Mouse (Mus musculus): ENCODE measurements at regions not wholly inside any gene's neighbourhood (a gene's known extent, or its start where the extent isn't known, plus 50 kb on each side); places are given as distances from the start of the nearest gene placed in this dataset.
A peak's percentile ranks its signal among the peaks of the same experiment; 100 is the strongest.

GRCm38 (mm10) chr4:125289709-125290108 is 162.1 kb upstream of the Zc3h12a start:
- ATAC-seq (ENCODE audit: low FRiP score, low read depth) = no peak
- Histone ChIP-seq H3K27ac (no peak overlapping the region), H3K4me2 (replicated peaks) (no peak overlapping the region), H3K9ac (no peak overlapping the region), H3K4me1 (0 out of 2 replicates have a peak, but pooled peaks cover 5% of the 10 kb centered on the region), H3K4me3 (no peak overlapping the region), H3K27me3 (0 out of 2 replicates have a peak, but pooled peaks cover 4% of the 10 kb centered on the region), H3K9me3 (no peaks in the 10 kb centered on the region), H3K36me3 (no peaks in the 10 kb centered on the region)
- 13% methylated on average over 1 of the region's 1 CpGs for WGBS

GRCm38 (mm10) chr4:125289031-125289449 is 161.4 kb upstream of the Zc3h12a start:
- no peak overlapping the region for H3K4me3 ChIP-seq
- ATAC-seq (ENCODE audit: low FRiP score, low read depth) = no peak
- 42% methylated on average over 6 of the region's 6 CpGs for WGBS

GRCm38 (mm10) chr4:125282974-125283319 is 155.3 kb upstream of the Zc3h12a start:
- no peak overlapping the region for H3K4me3 ChIP-seq
- no peak overlapping the region for H3K4me2 ChIP-seq (replicated peaks)
- 27% methylated on average over 8 of the region's 8 CpGs for WGBS
- H3K27me3 ChIP-seq = peaks cover 46% of the 10 kb centered on the region
- H3K9ac ChIP-seq = no peak overlapping the region
- no peaks in the 10 kb centered on the region for H3K9me3 ChIP-seq
- no peak overlapping the region for H3K27ac ChIP-seq
- H3K4me1 ChIP-seq = no peaks in the 10 kb centered on the region
- ATAC-seq (ENCODE audit: low FRiP score, low read depth) = no peak
- H3K36me3 ChIP-seq = no peaks in the 10 kb centered on the region

More at GRCm38 (mm10) chr4:125289031-125289449, 161.4 kb upstream of the Zc3h12a start:
- no peak overlapping the region for H3K9ac ChIP-seq
- no peak overlapping the region for H3K27ac ChIP-seq
- H3K4me1 ChIP-seq = 0 out of 2 replicates have a peak, but pooled peaks cover 5% of the 10 kb centered on the region
- no peaks in the 10 kb centered on the region for H3K9me3 ChIP-seq
- H3K4me2 ChIP-seq (replicated peaks) = no peak overlapping the region
- peaks cover 9% of the 10 kb centered on the region; the same call in 1 of the 2 replicates for H3K27me3 ChIP-seq
- no peaks in the 10 kb centered on the region for H3K36me3 ChIP-seq

DNA sequence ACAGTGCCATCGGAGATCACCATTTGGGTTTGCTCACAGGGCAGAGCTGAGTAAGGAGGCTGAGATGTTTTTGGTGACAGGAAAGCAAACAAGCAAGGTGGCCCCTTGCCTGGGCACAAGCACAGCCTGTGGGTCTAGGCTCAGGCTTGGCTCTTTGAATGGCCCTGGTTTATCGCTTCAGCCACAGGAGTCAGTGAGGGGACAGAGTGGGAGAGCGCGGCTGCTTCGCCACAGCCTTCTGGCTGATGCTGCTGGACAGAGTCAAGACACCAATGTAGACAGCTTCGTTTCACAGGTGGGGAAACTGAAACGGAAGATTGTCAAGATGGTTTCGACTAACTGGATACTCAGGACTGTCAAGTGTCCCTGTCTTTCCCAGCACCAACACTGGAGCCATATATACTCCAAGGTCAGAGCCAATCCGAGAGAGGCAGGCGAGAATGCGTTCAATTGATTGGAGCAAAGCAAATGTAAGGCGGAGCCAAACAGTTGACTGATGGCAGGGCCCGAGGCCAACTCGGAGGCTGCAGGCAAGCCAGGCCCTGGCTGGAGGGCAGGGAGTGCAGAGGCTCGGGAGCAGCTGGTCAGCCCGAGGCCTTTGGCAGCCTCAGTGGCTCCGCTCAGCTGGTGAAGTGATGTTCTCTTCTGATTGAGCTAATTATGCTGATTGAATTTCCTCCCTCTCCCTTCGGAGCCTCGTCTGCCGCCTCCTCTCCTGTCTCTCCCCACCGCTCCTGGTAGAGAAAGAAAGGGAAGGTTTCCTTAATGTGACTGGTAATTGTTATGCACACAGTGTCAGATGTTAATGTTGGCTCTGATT is 154.7 kb upstream of the Zc3h12a start:
- WGBS = 13% methylated on average over 21 of the region's 21 CpGs
- no peak overlapping the region for H3K9ac ChIP-seq
- peaks cover 52% of the 10 kb centered on the region for H3K27me3 ChIP-seq
- no peaks in the 10 kb centered on the region for H3K4me1 ChIP-seq
- 0 out of 2 replicates have a peak, but pooled peaks have one; percentile 57 for ATAC-seq (ENCODE audit: low FRiP score, low read depth)
- H3K4me2 ChIP-seq (replicated peaks) = peak overlapping the region; percentile 31; the same call in 1 of the 2 replicates
- no peaks in the 10 kb centered on the region for H3K9me3 ChIP-seq
- H3K27ac ChIP-seq = no peak overlapping the region
- H3K4me3 ChIP-seq = no peak overlapping the region
- no peaks in the 10 kb centered on the region for H3K36me3 ChIP-seq

- Histone ChIP-seq H3K4me2 (replicated peaks) (no peak overlapping the region), H3K27me3 (peaks cover 81% of the 10 kb centered on the region), H3K4me1 (no peaks in the 10 kb centered on the region), H3K27ac (no peak overlapping the region), H3K9ac (no peak overlapping the region), H3K4me3 (no peak overlapping the region), H3K36me3 (no peaks in the 10 kb centered on the region), H3K9me3 (no peaks in the 10 kb centered on the region)
- ATAC-seq (ENCODE audit: low FRiP score, low read depth) = no peak
- 41% methylated on average over 7 of the region's 7 CpGs for WGBS
Measured at GRCm38 (mm10) chr4:125279165-125279564, 151.5 kb upstream of the Zc3h12a start.

GRCm38 (mm10) chr4:125276861-125277260 is 149.2 kb upstream of the Zc3h12a start:
- Histone ChIP-seq H3K9me3 (no peaks in the 10 kb centered on the region), H3K27me3 (peaks cover 80% of the 10 kb centered on the region), H3K27ac (no peak overlapping the region), H3K4me2 (replicated peaks) (no peak overlapping the region), H3K36me3 (no peaks in the 10 kb centered on the region), H3K4me1 (no peaks in the 10 kb centered on the region), H3K9ac (no peak overlapping the region), H3K4me3 (no peak overlapping the region)
- WGBS = 77% methylated on average over 6 of the region's 6 CpGs
- ATAC-seq (ENCODE audit: low FRiP score, low read depth) = no peak

DNA sequence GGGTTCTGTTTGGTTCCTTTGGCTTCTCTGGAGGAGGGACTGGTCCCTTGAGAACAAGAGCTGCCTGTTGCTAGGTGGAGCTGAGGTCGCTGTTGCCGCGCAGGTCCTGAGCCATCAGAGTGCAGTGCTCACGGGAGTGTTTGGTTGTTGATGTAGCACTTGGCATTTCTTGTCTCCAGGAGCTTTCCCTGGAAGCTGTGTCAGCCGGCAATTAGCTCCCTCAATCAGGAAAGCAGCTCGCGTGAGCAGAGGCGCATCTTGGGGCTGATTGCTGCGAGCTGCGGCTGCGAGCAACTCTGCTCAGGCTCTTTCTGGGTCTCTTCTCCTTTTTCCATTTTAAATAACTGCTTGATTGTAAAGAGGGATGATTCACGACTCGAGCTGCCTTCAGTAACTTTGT is 147.6 kb upstream of the Zc3h12a start:
- no peak overlapping the region for H3K27ac ChIP-seq
- no peaks in the 10 kb centered on the region for H3K4me1 ChIP-seq
- no peak overlapping the region for H3K4me3 ChIP-seq
- ATAC-seq (ENCODE audit: low FRiP score, low read depth) = no peak
- H3K36me3 ChIP-seq = no peaks in the 10 kb centered on the region
- WGBS = under 1% methylated on average over 13 of the region's 13 CpGs
- H3K9ac ChIP-seq = no peak overlapping the region
- H3K4me2 ChIP-seq (replicated peaks) = no peak overlapping the region
- H3K27me3 ChIP-seq = peaks cover 78% of the 10 kb centered on the region
- no peaks in the 10 kb centered on the region for H3K9me3 ChIP-seq

DNA sequence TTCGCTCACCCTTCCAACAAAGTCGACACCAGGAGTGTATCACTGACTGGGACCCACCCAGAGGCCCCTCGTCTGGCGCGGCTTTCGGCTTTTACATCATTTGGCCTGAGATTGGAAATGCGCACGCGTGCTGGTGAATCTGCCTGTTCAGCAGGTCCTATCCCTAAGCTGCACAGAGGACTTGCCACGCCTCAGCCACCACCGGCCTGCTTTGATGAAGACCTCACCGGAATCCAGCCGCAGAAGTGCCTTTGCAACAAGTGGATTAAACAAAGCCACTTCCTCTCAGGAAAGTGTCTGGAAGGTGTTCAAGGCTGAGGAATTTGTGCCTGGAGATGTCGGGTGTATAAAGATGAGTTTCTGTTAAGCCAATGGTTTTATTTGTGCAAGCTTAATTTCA is 143.3 kb upstream of the Zc3h12a start:
- no peaks in the 10 kb centered on the region for H3K36me3 ChIP-seq
- no peak overlapping the region for H3K27ac ChIP-seq
- no peak for ATAC-seq (ENCODE audit: low FRiP score, low read depth)
- H3K27me3 ChIP-seq = peaks cover 78% of the 10 kb centered on the region
- no peak overlapping the region for H3K4me2 ChIP-seq (replicated peaks)
- no peaks in the 10 kb centered on the region for H3K4me1 ChIP-seq
- WGBS = 80% methylated on average over 14 of the region's 14 CpGs
- H3K9me3 ChIP-seq = no peaks in the 10 kb centered on the region
- H3K4me3 ChIP-seq = no peak overlapping the region
- H3K9ac ChIP-seq = no peak overlapping the region

- Histone ChIP-seq H3K9me3 (no peaks in the 10 kb centered on the region), H3K27me3 (peaks cover 72% of the 10 kb centered on the region), H3K27ac (no peak overlapping the region), H3K9ac (no peak overlapping the region), H3K4me2 (replicated peaks) (no peak overlapping the region), H3K4me3 (no peak overlapping the region), H3K4me1 (no peaks in the 10 kb centered on the region), H3K36me3 (no peaks in the 10 kb centered on the region)
- 54% methylated on average over 1 of the region's 1 CpGs for WGBS
- ATAC-seq (ENCODE audit: low FRiP score, low read depth) = no peak
Measured at GRCm38 (mm10) chr4:125266212-125266611, 138.6 kb upstream of the Zc3h12a start.

- no peaks in the 10 kb centered on the region for H3K4me1 ChIP-seq
- no peaks in the 10 kb centered on the region for H3K36me3 ChIP-seq
- H3K27me3 ChIP-seq = peaks cover 67% of the 10 kb centered on the region
- H3K9ac ChIP-seq = no peak overlapping the region
- no peak overlapping the region for H3K27ac ChIP-seq
- no peak overlapping the region for H3K4me3 ChIP-seq
- 12% methylated on average over 5 of the region's 5 CpGs for WGBS
- no peaks in the 10 kb centered on the region for H3K9me3 ChIP-seq
- H3K4me2 ChIP-seq (replicated peaks) = no peak overlapping the region
- ATAC-seq (ENCODE audit: low FRiP score, low read depth) = no peak
Measured at GRCm38 (mm10) chr4:125265575-125265974, 137.9 kb upstream of the Zc3h12a start.

- Histone ChIP-seq H3K4me2 (replicated peaks) (no peak overlapping the region), H3K27ac (no peak overlapping the region), H3K36me3 (no peaks in the 10 kb centered on the region), H3K27me3 (peaks cover 63% of the 10 kb centered on the region), H3K4me1 (no peaks in the 10 kb centered on the region), H3K9me3 (no peaks in the 10 kb centered on the region), H3K4me3 (no peak overlapping the region), H3K9ac (no peak overlapping the region)
- WGBS = 45% methylated on average over 7 of the region's 7 CpGs
- ATAC-seq (ENCODE audit: low FRiP score, low read depth) = no peak
Measured at GRCm38 (mm10) chr4:125265065-125265464, 137.4 kb upstream of the Zc3h12a start.

DNA sequence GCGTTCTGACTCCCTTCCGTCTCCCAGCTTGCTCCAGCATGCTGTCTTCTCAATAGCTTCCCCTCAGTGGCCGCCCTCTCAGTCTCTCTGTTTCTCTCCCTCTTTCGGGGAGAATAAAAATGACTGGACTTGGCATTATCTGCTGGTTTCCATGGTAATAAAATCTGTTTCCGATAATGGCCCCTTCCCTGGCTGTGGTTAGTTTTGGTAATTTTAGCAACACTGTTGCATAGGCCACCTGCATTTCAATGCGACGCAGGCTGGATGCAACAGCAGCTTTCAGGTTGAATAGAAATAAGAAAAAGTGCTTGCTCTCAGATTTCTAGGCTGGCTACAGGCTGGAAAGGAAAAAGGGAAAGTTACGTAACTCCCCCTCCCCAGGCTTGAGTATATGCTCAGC is 133.9 kb upstream of the Zc3h12a start:
- Histone ChIP-seq H3K27ac (no peak overlapping the region), H3K36me3 (no peaks in the 10 kb centered on the region), H3K9me3 (no peaks in the 10 kb centered on the region), H3K4me2 (replicated peaks) (no peak overlapping the region), H3K9ac (no peak overlapping the region), H3K4me3 (no peak overlapping the region), H3K4me1 (no peaks in the 10 kb centered on the region), H3K27me3 (peaks cover 50% of the 10 kb centered on the region)
- WGBS = 64% methylated on average over 8 of the region's 8 CpGs
- no peak for ATAC-seq (ENCODE audit: low FRiP score, low read depth)

GRCm38 (mm10) chr4:125259306-125259705 is 131.7 kb upstream of the Zc3h12a start:
- Histone ChIP-seq H3K4me2 (replicated peaks) (no peak overlapping the region), H3K27me3 (peaks cover 30% of the 10 kb centered on the region), H3K9me3 (no peaks in the 10 kb centered on the region), H3K4me3 (no peak overlapping the region), H3K27ac (no peak overlapping the region), H3K36me3 (no peaks in the 10 kb centered on the region), H3K4me1 (no peaks in the 10 kb centered on the region), H3K9ac (no peak overlapping the region)
- 45% methylated on average over 10 of the region's 10 CpGs for WGBS
- no peak for ATAC-seq (ENCODE audit: low FRiP score, low read depth)

Measured in limb, embryonic 13.5 days (tissue).